Comparison of ENCODE assay signal across 10 mouse cellular contexts in genomic region chr5:137376722-137377121, GRCm38 (mm10). TPM values are rescaled to one million over a fixed set of nuclear protein-coding genes. Genes with fewer than 3 reads are reported as not detected.
A peak's percentile ranks its signal among the peaks of the same experiment; 100 is the strongest.
DNase-seq lines count a peak whose midpoint lies in the region; ATAC-seq and TF ChIP-seq lines count a peak whose summit lies in the region.
"Had no signal": no experiment of that assay in that cellular context is flagged by ENCODE, and none has a peak within 500 bp of the region (broad histone marks: within the 10 kb centered on the region; RNA-seq: fewer than 3 reads in every experiment).

No protein-coding gene starts in this region.

- H3K9ac ChIP-seq in kidney, embryonic 15.5 days = no peak overlapping the region
- H3K9ac ChIP-seq in forebrain, embryonic 14.5 days (ENCODE audit: low read length) = no peak overlapping the region
- H3K9ac ChIP-seq in midbrain, embryonic 13.5 days (replicated peaks) = no peak overlapping the region
- H3K9ac ChIP-seq: limb, embryonic 15.5 days had no signal

- peaks cover 41% of the 10 kb centered on the region for H3K4me1 ChIP-seq in kidney, embryonic 15.5 days
- H3K4me1 ChIP-seq in forebrain, embryonic 14.5 days (ENCODE audit: control insufficient read depth, insufficient read depth, low read length) = no peaks in the 10 kb centered on the region
- peaks cover 10% of the 10 kb centered on the region for H3K4me1 ChIP-seq in midbrain, embryonic 13.5 days (replicated peaks)

- H3K27ac ChIP-seq in kidney, embryonic 15.5 days = no peak overlapping the region
- H3K27ac ChIP-seq in forebrain, embryonic 14.5 days (ENCODE audit: low read depth, low read length) = no peak overlapping the region
- no peak overlapping the region for H3K27ac ChIP-seq in midbrain, embryonic 13.5 days
- no peak overlapping the region for H3K27ac ChIP-seq in left cerebral cortex, adult 2 months

- ATAC-seq in kidney, embryonic 15.5 days (replicated peaks; ENCODE audit: low FRiP score) = peak; percentile 38
- ATAC-seq in forebrain, embryonic 14.5 days = no peak
- ATAC-seq in midbrain, embryonic 13.5 days = peak; percentile 46; the same call in 1 of the 2 replicates

- no peak for TF ChIP-seq CTCF in left cerebral cortex, adult 2 months (IDR thresholded peaks at IDR 0.05)

- 0 out of 2 replicates have a peak overlapping the region, but pooled peaks have one; percentile 39 for H3K4me2 ChIP-seq in kidney, embryonic 15.5 days
- H3K4me2 ChIP-seq in forebrain, embryonic 14.5 days (ENCODE audit: low read length) = no peak overlapping the region
- no peak overlapping the region for H3K4me2 ChIP-seq in midbrain, embryonic 13.5 days (replicated peaks)

- H3K9me3 ChIP-seq in kidney, embryonic 15.5 days (replicated peaks) = no peaks in the 10 kb centered on the region
- H3K9me3 ChIP-seq in forebrain, embryonic 14.5 days (replicated peaks; ENCODE audit: control insufficient read depth, low read length) = no peaks in the 10 kb centered on the region
- no peaks in the 10 kb centered on the region for H3K9me3 ChIP-seq in midbrain, embryonic 13.5 days
- H3K9me3 ChIP-seq: limb, embryonic 15.5 days had no signal

- intact Hi-C loops in left cerebral cortex, adult 2 months (cut with DNase I) = no loop called here

- DNase-seq in kidney, postnatal 10 days = no peak
- peak; percentile 10 for DNase-seq in brain, adult 2 months (ENCODE audit: low read depth, low spot score)
- DNase-seq in forebrain, embryonic 14.5 days (ENCODE audit: low spot score) = peak; percentile 23
- no peak for DNase-seq in cerebellum, adult 11-12 months
- DNase-seq in left cerebral cortex, adult 2 months (ENCODE audit: extremely low spot score in 1 of 2, low spot score in 2 of 2) = no peak
- DNase-seq in frontal cortex, adult 2 months (ENCODE audit: extremely low spot score in 1 of 2, low spot score in 1 of 2) = no peak

- H3K36me3 ChIP-seq in kidney, embryonic 15.5 days = peaks cover 41% of the 10 kb centered on the region
- H3K36me3 ChIP-seq in forebrain, embryonic 14.5 days (ENCODE audit: control insufficient read depth, insufficient read depth, low read length) = peaks cover 30% of the 10 kb centered on the region
- peaks cover 30% of the 10 kb centered on the region for H3K36me3 ChIP-seq in midbrain, embryonic 13.5 days

- no peak overlapping the region for H3K4me3 ChIP-seq in kidney, embryonic 15.5 days (replicated peaks)
- no peak overlapping the region for H3K4me3 ChIP-seq in forebrain, embryonic 14.5 days (ENCODE audit: low read depth, low read length)
- H3K4me3 ChIP-seq in midbrain, embryonic 13.5 days (replicated peaks) = no peak overlapping the region
- H3K4me3 ChIP-seq in left cerebral cortex, adult 2 months = no peak overlapping the region
- H3K4me3 ChIP-seq: limb, embryonic 15.5 days; myocyte had no signal

- H3K27me3 ChIP-seq in kidney, embryonic 15.5 days = no peaks in the 10 kb centered on the region
- H3K27me3 ChIP-seq in forebrain, embryonic 14.5 days (replicated peaks; ENCODE audit: control insufficient read depth, insufficient read depth, low read length) = no peaks in the 10 kb centered on the region
- H3K27me3 ChIP-seq in midbrain, embryonic 13.5 days = no peaks in the 10 kb centered on the region
- H3K27me3 ChIP-seq: limb, embryonic 15.5 days had no signal

- 44% methylated on average over 9 of the region's 9 CpGs for WGBS in kidney, embryonic 15.5 days
- 54% methylated on average over 9 of the region's 9 CpGs for WGBS in forebrain, embryonic 14.5 days
- WGBS in midbrain, embryonic 13.5 days = 52% methylated on average over 9 of the region's 9 CpGs

RNA-seq across cellular contexts. Expression of gene Ephb4, which starts 26.8 kb away (rescaled TPM):
- 49.1 and 54.9 TPM in 2 replicates for polyA plus RNA-seq in kidney, embryonic 15.5 days (2015; fragmentation: Nextera tagmentation; extraction: Ambion mirVana)
- polyA plus RNA-seq in forebrain, embryonic 14.5 days (2014; fragmentation: Nextera tagmentation; extraction: Ambion mirVana) = 6.2 and 8.0 TPM in 2 replicates
- 7.5 and 8.6 TPM in 2 replicates for polyA plus RNA-seq in midbrain, embryonic 13.5 days (2015; fragmentation: Nextera tagmentation; extraction: Ambion mirVana)
- 1 to 10 TPM; 4.9 to 6.8 TPM for total RNA-seq in left cerebral cortex, adult 2 months (2021)
- polyA plus RNA-seq in frontal cortex, adult 2 months (2012; rRNA removed) = 5.6 and 6.0 TPM in 2 replicates

RNA-seq across cellular contexts. Expression of gene Slc12a9, which starts 43.3 kb away (rescaled TPM):
- polyA plus RNA-seq in kidney, embryonic 15.5 days (2015; fragmentation: Nextera tagmentation; extraction: Ambion mirVana) = 14.2 and 16.0 TPM in 2 replicates
- 6.2 and 9.9 TPM in 2 replicates for polyA plus RNA-seq in forebrain, embryonic 14.5 days (2014; fragmentation: Nextera tagmentation; extraction: Ambion mirVana)
- polyA plus RNA-seq in midbrain, embryonic 13.5 days (2015; fragmentation: Nextera tagmentation; extraction: Ambion mirVana) = 21.8 and 23.4 TPM in 2 replicates
- total RNA-seq in left cerebral cortex, adult 2 months (2021) = 10 to 100 TPM; 22.8 to 25.1 TPM
- polyA plus RNA-seq in frontal cortex, adult 2 months (2012; rRNA removed) = 32.6 and 34.6 TPM in 2 replicates

Comparison
In these comparisons a context has a peak if more than half of its experiments do, and no peak if none do; other contexts are left out.
1. DNase-seq: peak in brain, adult 2 months (single experiment) and forebrain, embryonic 14.5 days (single experiment); none in kidney, postnatal 10 days (single experiment), cerebellum, adult 11-12 months (single experiment), left cerebral cortex, adult 2 months (0 of 2) and frontal cortex, adult 2 months (0 of 2).